Mouse (Mus musculus) forebrain, postnatal 0 days (tissue): Measurements from ENCODE around the gene Spr. TPM values are rescaled to one million over a fixed set of nuclear protein-coding genes. Genes with fewer than 3 reads are reported as not detected.
A peak's percentile ranks its signal among the peaks of the same experiment; 100 is the strongest.
"Not testable (repeated sequence)": the region's sequence is repeated elsewhere in the genome, so short reads cannot be mapped to it uniquely, and the experiment has no call there.

ENCODE experiments used
- ATAC-seq: fragments of 200-750 bp; cut with Nextera tagmentation; 2 replicates; pipeline ENCODE4 v1.8.0; 2017; ENCODE audit warnings: mild to moderate bottlenecking, moderate library complexity
- DNase-seq: peaks from one replicate; pipeline ENCODE4 v3.0.0-alpha.2; 2015
- H3K27ac ChIP-seq: fragments of 300-500 bp; sonication (generic); 2 replicates; pipeline ENCODE4 v1.5.1; 2014; ENCODE audit warnings: low read depth, mild to moderate bottlenecking, antibody characterized with exemption, low read length, moderate library complexity, mixed read lengths
- H3K27me3 ChIP-seq: fragments of 300-500 bp; sonication (generic); 2 replicates; pipeline ENCODE4 v1.6.1; 2014; ENCODE audit warnings: mild to moderate bottlenecking, low read length, mixed read lengths; ENCODE audit not compliant: insufficient read depth
- H3K36me3 ChIP-seq: fragments of 300-500 bp; sonication (generic); 2 replicates; pipeline ENCODE4 v1.6.1; 2014; ENCODE audit warnings: mild to moderate bottlenecking, moderate library complexity; ENCODE audit not compliant: insufficient read depth
- H3K4me1 ChIP-seq: fragments of 300-500 bp; sonication (generic); 2 replicates; pipeline ENCODE4 v1.6.1; 2014; ENCODE audit warnings: antibody characterized with exemption; ENCODE audit not compliant: insufficient read depth
- H3K4me2 ChIP-seq: fragments of 300-500 bp; sonication (generic); 2 replicates; pipeline ENCODE4 v1.6.1; 2014; ENCODE audit warnings: low read depth, mild to moderate bottlenecking, moderate library complexity
- H3K4me3 ChIP-seq: fragments of 300-500 bp; sonication (generic); 2 replicates; pipeline ENCODE4 v1.5.1; 2014; ENCODE audit warnings: low read depth, low read length, mixed read lengths
- H3K9ac ChIP-seq: fragments of 300-500 bp; sonication (generic); 2 replicates; pipeline ENCODE4 v1.6.1; 2014; ENCODE audit warnings: mild to moderate bottlenecking
- H3K9me3 ChIP-seq: fragments of 300-500 bp; sonication (generic); 2 replicates; pipeline ENCODE4 v1.6.1; 2016; ENCODE audit warnings: low read length
- CTCF ChIP-seq: sonication (generic); IDR thresholded peaks from 2 replicates; pipeline ENCODE4 v1.5.1; 2016; ENCODE audit warnings: antibody characterized with exemption, control low read depth, low read depth
- WGBS: fragments of 180-500 bp; shearing (Covaris S2); extraction: QIAGEN DNeasy Blood & Tissue Kit; methylation state at CpG from one replicate; pipeline ENCODE4 v1.1.7; 2014; 5-methylcytosine and 5-hydroxymethylcytosine counted together
- polyA plus RNA-seq: library from polyadenylated mRNA; unstranded; fragments of >200 nt; fragmentation: Nextera tagmentation; extraction: Ambion mirVana; gene quantifications from 2 replicates; pipeline ENCODE4 v1.2.1, GENCODE M21; 2015
- total RNA-seq: library from RNA; depleted of rRNA; stranded (reverse); fragments of >200 nt; gene quantifications from 2 replicates; pipeline ENCODE4 v1.2.3, GENCODE M21; 2014

Spr gene
- total and polyA plus RNA-seq, 2 experiments from 2014 or later, result 34.3 to 38.4 TPM

DNA sequence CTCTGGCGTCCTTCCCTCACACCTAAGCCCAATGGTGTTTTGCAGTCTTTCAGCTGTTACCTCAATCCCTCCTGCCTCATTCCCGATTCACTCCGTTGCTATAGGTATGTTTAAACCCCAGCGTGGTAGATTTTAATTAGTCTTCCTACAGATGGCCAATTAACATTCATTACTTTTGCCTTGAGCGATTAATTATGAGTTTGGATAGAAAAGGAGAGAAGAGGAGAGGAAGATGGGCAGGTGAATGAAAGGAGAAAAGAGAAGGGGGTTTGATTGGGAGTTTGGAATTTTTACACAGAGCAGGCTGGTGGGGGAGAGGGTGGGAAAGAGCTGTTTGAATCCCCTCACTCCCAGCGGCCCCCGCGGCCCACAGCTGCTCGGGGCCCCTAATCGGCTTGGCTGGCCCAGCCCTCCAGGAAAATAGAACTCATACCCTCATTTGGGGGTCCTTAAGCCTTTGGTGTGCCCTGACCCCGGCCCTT lies 27.9 kb upstream of the Spr start:
- no peak for TF ChIP-seq CTCF
- ATAC-seq (0 out of 2 replicates have a peak, but pooled peaks have one; percentile 42), DNase-seq (no peak)
- no peaks in the 10 kb centered on the region for H3K36me3 ChIP-seq
- H3K27me3 ChIP-seq, result no peaks in the 10 kb centered on the region
- H3K4me2 ChIP-seq, result peak overlapping the region; percentile 32
- no peak overlapping the region for H3K9ac ChIP-seq
- no peaks in the 10 kb centered on the region for H3K9me3 ChIP-seq
- no peak overlapping the region for H3K4me3 ChIP-seq
- H3K4me1 ChIP-seq, result 0 out of 2 replicates have a peak, but pooled peaks cover 7% of the 10 kb centered on the region
- no peak overlapping the region for H3K27ac ChIP-seq
- WGBS, result 3% methylated on average over 11 of the region's 11 CpGs

DNA sequence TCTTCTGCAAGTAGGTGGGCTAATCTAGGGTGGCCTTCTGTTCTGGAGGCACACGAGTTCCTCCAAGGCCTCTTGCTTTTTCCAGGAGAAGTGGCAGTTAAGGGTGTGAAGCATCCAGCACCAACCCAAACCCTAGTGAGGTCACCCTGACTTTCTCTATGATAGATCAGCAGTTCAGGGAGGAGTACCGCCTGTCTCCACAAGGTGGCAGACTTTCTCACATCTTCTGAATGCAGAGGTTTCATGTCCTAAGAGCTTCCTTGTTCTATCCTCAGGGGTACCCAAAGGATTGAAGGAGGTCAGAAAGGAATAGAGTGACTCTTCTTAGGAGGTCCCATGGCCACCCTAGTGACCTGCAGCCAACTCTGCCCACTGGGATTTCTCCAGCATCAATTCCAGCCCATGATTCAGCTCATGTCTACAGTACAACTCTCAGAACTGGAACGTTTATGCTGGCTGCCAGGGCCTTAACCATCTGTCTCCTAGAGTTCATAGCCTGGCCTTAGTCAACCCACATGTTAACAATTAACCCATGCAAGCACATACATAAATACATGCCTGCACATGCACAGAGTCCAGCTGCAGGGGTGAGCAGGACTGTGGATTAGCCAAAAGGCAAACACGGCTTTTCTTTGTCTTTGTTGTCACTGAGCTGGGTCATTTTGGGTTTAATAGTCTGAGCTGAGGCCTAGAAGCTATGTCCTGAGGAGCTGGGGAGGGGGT lies 22.8 kb upstream of the Spr start:
- TF ChIP-seq CTCF, result peak; percentile 95
- Histone ChIP-seq H3K4me3 (no peak overlapping the region), H3K27ac (no peak overlapping the region), H3K9me3 (no peaks in the 10 kb centered on the region), H3K4me1 (0 out of 2 replicates have a peak, but pooled peaks cover 1% of the 10 kb centered on the region), H3K27me3 (no peaks in the 10 kb centered on the region), H3K36me3 (no peaks in the 10 kb centered on the region), H3K9ac (no peak overlapping the region), H3K4me2 (no peak overlapping the region)
- peak; percentile 90 for DNase-seq
- ATAC-seq, result peak; percentile 62
- WGBS, result 33% methylated on average over 4 of the region's 4 CpGs

- not testable (repeated sequence) for H3K4me1 ChIP-seq, H3K27ac ChIP-seq, H3K27me3 ChIP-seq, H3K9ac ChIP-seq, H3K9me3 ChIP-seq, H3K4me3 ChIP-seq, H3K36me3 ChIP-seq, H3K4me2 ChIP-seq
- WGBS, result 15% methylated on average over 6 of the region's 6 CpGs
- ATAC-seq (peak; percentile 73), DNase-seq (peak; percentile 80)
- peak; percentile 86 for TF ChIP-seq CTCF
These were observed 21.7 kb upstream of the Spr start for GRCm38 (mm10) chr6:85159092-85159760.

DNA sequence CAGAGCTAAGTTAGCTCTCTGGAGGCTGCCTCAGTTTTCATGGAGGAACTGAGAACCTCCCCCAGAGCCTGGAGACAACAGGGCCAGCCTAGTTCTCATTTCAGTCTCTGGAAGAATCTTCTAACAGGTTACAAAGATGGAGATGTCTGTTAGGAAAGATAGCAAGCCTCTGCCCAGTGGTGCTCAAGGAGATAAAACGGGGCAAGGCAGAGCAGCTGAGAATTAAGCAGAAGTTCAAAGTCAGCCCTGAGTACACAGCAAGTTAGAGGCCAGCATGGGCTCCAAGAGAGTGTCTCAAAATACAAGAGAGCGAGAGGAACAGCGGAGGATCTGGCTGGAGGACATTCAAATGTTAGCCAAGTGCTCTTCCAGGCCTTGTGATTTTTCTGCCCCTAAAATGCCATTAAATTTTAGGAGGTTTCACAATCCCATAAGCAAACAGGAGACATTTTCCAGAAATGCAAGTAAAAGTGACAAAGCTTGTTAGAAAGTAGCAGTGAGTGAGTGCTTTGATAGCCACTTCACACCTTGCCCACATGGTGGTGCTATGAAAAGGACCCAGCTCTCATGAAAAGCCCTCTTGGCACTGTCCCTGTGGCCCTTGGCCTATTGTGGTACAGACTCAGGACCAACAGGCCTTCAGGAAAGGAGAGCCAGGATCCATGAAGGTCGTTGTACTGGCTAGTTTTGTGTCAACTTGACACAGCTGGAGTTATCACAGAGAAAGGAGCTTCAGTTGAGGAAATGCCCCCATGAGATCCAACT lies 20.7 kb upstream of the Spr start:
- H3K27me3 ChIP-seq, H3K27ac ChIP-seq, H3K36me3 ChIP-seq, H3K9ac ChIP-seq, H3K4me2 ChIP-seq, H3K4me1 ChIP-seq, H3K9me3 ChIP-seq, H3K4me3 ChIP-seq, DNase-seq, ATAC-seq: not testable (repeated sequence)
- TF ChIP-seq CTCF, result peak; percentile 47
- WGBS, result 77% methylated on average over 4 of the region's 4 CpGs

- H3K27me3 ChIP-seq, H3K4me3 ChIP-seq, H3K4me1 ChIP-seq, H3K27ac ChIP-seq, H3K4me2 ChIP-seq, DNase-seq, H3K9ac ChIP-seq, ATAC-seq, H3K36me3 ChIP-seq, H3K9me3 ChIP-seq: not testable (repeated sequence)
- 71% methylated on average over 2 of the region's 2 CpGs for WGBS
These were observed 19.0 kb upstream of the Spr start for GRCm38 (mm10) chr6:85156551-85156950.

- Histone ChIP-seq H3K9me3 (no peaks in the 10 kb centered on the region), H3K9ac (peak overlapping the region; percentile 39; the same call in 1 of the 2 replicates), H3K36me3 (no peaks in the 10 kb centered on the region), H3K4me2 (peak overlapping the region; percentile 86), H3K27me3 (no peaks in the 10 kb centered on the region), H3K27ac (no peak overlapping the region), H3K4me3 (peak overlapping the region; percentile 34), H3K4me1 (peaks cover 5% of the 10 kb centered on the region; the same call in 1 of the 2 replicates)
- DNase-seq (peak; percentile 33), ATAC-seq (peak; percentile 46)
- 1% methylated on average over 34 of the region's 34 CpGs for WGBS
- TF ChIP-seq CTCF, result peak; percentile 62
These were observed 17.4 kb upstream of the Spr start for GRCm38 (mm10) chr6:85154861-85155528.
